Mouse (Mus musculus): ENCODE data around the gene Pvr. TPM values are rescaled to one million over a fixed set of nuclear protein-coding genes. Genes with fewer than 3 reads are reported as not detected.
"Not testable (repeated sequence)": the region's sequence is repeated elsewhere in the genome, so short reads cannot be mapped to it uniquely, and the experiment has no call there.

The Pvr gene
- polyA plus RNA-seq, 1 experiment from 2014 or later: 52.4 TPM

- DNase-seq (ENCODE audit: low spot score): peak; percentile 58
Observed at GRCm38 (mm10) chr7:19935171-19935751, 14.3 kb upstream of the Pvr start.

- DNase-seq (ENCODE audit: low spot score): peak; percentile 85
Observed at GRCm38 (mm10) chr7:19932877-19933809, 12.2 kb upstream of the Pvr start.

- DNase-seq (ENCODE audit: low spot score): peak; percentile 88
Observed at GRCm38 (mm10) chr7:19932133-19932876, 11.3 kb upstream of the Pvr start.

- not testable (repeated sequence) for DNase-seq (ENCODE audit: low spot score)
Observed at GRCm38 (mm10) chr7:19930481-19930880, 9.5 kb upstream of the Pvr start.

- no peak for DNase-seq (ENCODE audit: low spot score)
Observed at GRCm38 (mm10) chr7:19928486-19928885, 7.5 kb upstream of the Pvr start.

- peak; percentile 50 for DNase-seq (ENCODE audit: low spot score)
Observed at GRCm38 (mm10) chr7:19926849-19927480, 6.0 kb upstream of the Pvr start.

GRCm38 (mm10) chr7:19925376-19925775 lies 4.4 kb upstream of the Pvr start:
- DNase-seq (ENCODE audit: low spot score): no peak

GRCm38 (mm10) chr7:19923797-19924196 lies 2.8 kb upstream of the Pvr start:
- DNase-seq (ENCODE audit: low spot score): peak; percentile 79

GRCm38 (mm10) chr7:19923354-19923753 lies 2.4 kb upstream of the Pvr start:
- peak; percentile 50 for DNase-seq (ENCODE audit: low spot score)

GRCm38 (mm10) chr7:19920166-19920505 lies 824 bp downstream of the Pvr start:
- DNase-seq (ENCODE audit: low spot score): peak; percentile 11

GRCm38 (mm10) chr7:19914558-19914957 lies 6.4 kb downstream of the Pvr start:
- DNase-seq (ENCODE audit: low spot score): no peak

GRCm38 (mm10) chr7:19911695-19912524 lies 9.1 kb downstream of the Pvr start:
- peak; percentile 89 for DNase-seq (ENCODE audit: low spot score)

GRCm38 (mm10) chr7:19911292-19911658 lies 9.7 kb downstream of the Pvr start:
- DNase-seq (ENCODE audit: low spot score): no peak

- DNase-seq (ENCODE audit: low spot score): peak; percentile 84
Observed at GRCm38 (mm10) chr7:19910421-19911291, 10.3 kb downstream of the Pvr start.

GRCm38 (mm10) chr7:19889881-19890280 lies 31.1 kb downstream of the Pvr start:
- peak; percentile 76 for DNase-seq (ENCODE audit: low spot score)

GRCm38 (mm10) chr7:19887849-19888248 lies 33.1 kb downstream of the Pvr start, which contains the start of gene Ceacam19:
Gene Ceacam19 (minus strand): TSS chr7:19887965.
- no peak for DNase-seq (ENCODE audit: low spot score)

GRCm38 (mm10) chr7:19880754-19881153 lies 40.2 kb downstream of the Pvr start:
- no peak for DNase-seq (ENCODE audit: low spot score)

GRCm38 (mm10) chr7:19876781-19877425 lies 44.1 kb downstream of the Pvr start:
- peak; percentile 16 for DNase-seq (ENCODE audit: low spot score)
